Mouse (Mus musculus): Measurements from ENCODE around the gene Luzp1. TPM values are rescaled to one million over a fixed set of nuclear protein-coding genes. Genes with fewer than 3 reads are reported as not detected.
A peak's percentile ranks its signal among the peaks of the same experiment; 100 is the strongest.

Luzp1 gene
- total RNA-seq, 2 experiments from 2014 or later = 80.6 to 95.8 TPM

- no peak for TF ChIP-seq CTCF (conservative IDR thresholded peaks at IDR 0.05)
- H3K27ac ChIP-seq = no peak overlapping the region; the same call in 1 of the 2 replicates
- no peak for DNase-seq (ENCODE audit: low spot score in 2 of 2)
- H3K4me3 ChIP-seq = no peak overlapping the region
Measured at GRCm38 (mm10) chr4:136521898-136522297, 52.3 kb downstream of the Luzp1 start.

GRCm38 (mm10) chr4:136524309-136524708 lies 54.7 kb downstream of the Luzp1 start:
- no peak overlapping the region for H3K4me3 ChIP-seq
- no peak for TF ChIP-seq CTCF (conservative IDR thresholded peaks at IDR 0.05)
- no peak overlapping the region for H3K27ac ChIP-seq
- no peak for DNase-seq (ENCODE audit: low spot score in 2 of 2)

GRCm38 (mm10) chr4:136526412-136526811 lies 56.9 kb downstream of the Luzp1 start:
- peak; percentile 44 to 66 for DNase-seq (ENCODE audit: low spot score in 2 of 2)
- TF ChIP-seq CTCF (conservative IDR thresholded peaks at IDR 0.05) = peak; percentile 81
- Histone ChIP-seq H3K27ac (no peak overlapping the region), H3K4me3 (no peak overlapping the region)

- no peak overlapping the region for H3K4me3 ChIP-seq
- no peak for TF ChIP-seq CTCF (conservative IDR thresholded peaks at IDR 0.05)
- no peak for DNase-seq (ENCODE audit: low spot score in 2 of 2)
- H3K27ac ChIP-seq = peak overlapping the region; percentile 88
Measured at GRCm38 (mm10) chr4:136545151-136545550, 75.6 kb downstream of the Luzp1 start.

GRCm38 (mm10) chr4:136546279-136547045 lies 76.9 kb downstream of the Luzp1 start:
- H3K4me3 ChIP-seq = no peak overlapping the region
- no peak for TF ChIP-seq CTCF (conservative IDR thresholded peaks at IDR 0.05)
- H3K27ac ChIP-seq = peak overlapping the region; percentile 88
- no peak for DNase-seq (ENCODE audit: low spot score in 2 of 2)

GRCm38 (mm10) chr4:136547721-136548120 lies 78.2 kb downstream of the Luzp1 start:
- TF ChIP-seq CTCF (conservative IDR thresholded peaks at IDR 0.05) = no peak
- peak; percentile 38 to 44 for DNase-seq (ENCODE audit: low spot score in 2 of 2)
- no peak overlapping the region for H3K4me3 ChIP-seq
- H3K27ac ChIP-seq = peak overlapping the region; percentile 88

- Histone ChIP-seq H3K4me3 (no peak overlapping the region), H3K27ac (peak overlapping the region; percentile 88)
- no peak for TF ChIP-seq CTCF (conservative IDR thresholded peaks at IDR 0.05)
- no peak for DNase-seq (ENCODE audit: low spot score in 2 of 2)
Measured at GRCm38 (mm10) chr4:136548381-136548801, 78.8 kb downstream of the Luzp1 start.

GRCm38 (mm10) chr4:136553108-136553507 lies 83.5 kb downstream of the Luzp1 start:
- DNase-seq (ENCODE audit: low spot score in 2 of 2) = no peak
- TF ChIP-seq CTCF (conservative IDR thresholded peaks at IDR 0.05) = no peak
- peak overlapping the region; percentile 15; the same call in 1 of the 2 replicates for H3K27ac ChIP-seq
- no peak overlapping the region for H3K4me3 ChIP-seq

GRCm38 (mm10) chr4:136557638-136558037 lies 88.1 kb downstream of the Luzp1 start:
- TF ChIP-seq CTCF (conservative IDR thresholded peaks at IDR 0.05) = no peak
- DNase-seq (ENCODE audit: low spot score in 2 of 2) = no peak
- H3K4me3 ChIP-seq = no peak overlapping the region
- H3K27ac ChIP-seq = no peak overlapping the region

GRCm38 (mm10) chr4:136559690-136560089 lies 90.1 kb downstream of the Luzp1 start:
- H3K4me3 ChIP-seq = no peak overlapping the region
- no peak for TF ChIP-seq CTCF (conservative IDR thresholded peaks at IDR 0.05)
- 0 out of 2 replicates have a peak overlapping the region, but pooled peaks have one; percentile 1 for H3K27ac ChIP-seq
- no peak for DNase-seq (ENCODE audit: low spot score in 2 of 2)

- DNase-seq (ENCODE audit: low spot score in 2 of 2) = no peak
- Histone ChIP-seq H3K27ac (no peak overlapping the region), H3K4me3 (no peak overlapping the region)
- no peak for TF ChIP-seq CTCF (conservative IDR thresholded peaks at IDR 0.05)
Measured at GRCm38 (mm10) chr4:136560270-136560991, 90.9 kb downstream of the Luzp1 start.

- Histone ChIP-seq H3K27ac (peak overlapping the region; percentile 40; the same call in 1 of the 2 replicates), H3K4me3 (no peak overlapping the region)
- no peak for DNase-seq (ENCODE audit: low spot score in 2 of 2)
- TF ChIP-seq CTCF (conservative IDR thresholded peaks at IDR 0.05) = no peak
Measured at GRCm38 (mm10) chr4:136562755-136563154, 93.2 kb downstream of the Luzp1 start.

GRCm38 (mm10) chr4:136568629-136569028 lies 99.1 kb downstream of the Luzp1 start:
- peak; percentile 64 for TF ChIP-seq CTCF (conservative IDR thresholded peaks at IDR 0.05)
- DNase-seq (ENCODE audit: low spot score in 2 of 2) = no peak

More at GRCm38 (mm10) chr4:136568629-136569028, 99.1 kb downstream of the Luzp1 start:
- Histone ChIP-seq H3K4me3 (no peak overlapping the region), H3K27ac (no peak overlapping the region)
